Mouse (Mus musculus) erythroblast, embryonic 14.5 days (primary cell): ENCODE data around the gene Cpa5.

Source experiments
- GATA1 ChIP-seq: IDR thresholded peaks from 2 replicates; pipeline ENCODE4 v1.6.1; 2012; ENCODE audit warnings: low read length, inconsistent platforms, mixed read lengths
- TAL1 ChIP-seq: IDR thresholded peaks from 3 replicates; pipeline ENCODE4 v1.6.1; 2012; ENCODE audit warnings: low read length, inconsistent platforms, mixed read lengths

GRCm38 (mm10) chr6:30636186-30636842 lies 25.5 kb downstream of the Cpa5 start:
- TF ChIP-seq GATA1 (no peak), TAL1 (no peak)
